Mouse (Mus musculus) erythroblast, embryonic 14.5 days (primary cell): ENCODE data around the gene Barhl2.

ENCODE experiments used
- GATA1 ChIP-seq: IDR thresholded peaks from 2 replicates; pipeline ENCODE4 v1.6.1; 2012; ENCODE audit warnings: low read length, inconsistent platforms, mixed read lengths
- TAL1 ChIP-seq: IDR thresholded peaks from 3 replicates; pipeline ENCODE4 v1.6.1; 2012; ENCODE audit warnings: low read length, inconsistent platforms, mixed read lengths

- TF ChIP-seq GATA1: no peak
- no peak for TF ChIP-seq TAL1
Observed at GRCm38 (mm10) chr5:106445681-106446080, 12.3 kb downstream of the Barhl2 start.
